In the genomic region with DNA sequence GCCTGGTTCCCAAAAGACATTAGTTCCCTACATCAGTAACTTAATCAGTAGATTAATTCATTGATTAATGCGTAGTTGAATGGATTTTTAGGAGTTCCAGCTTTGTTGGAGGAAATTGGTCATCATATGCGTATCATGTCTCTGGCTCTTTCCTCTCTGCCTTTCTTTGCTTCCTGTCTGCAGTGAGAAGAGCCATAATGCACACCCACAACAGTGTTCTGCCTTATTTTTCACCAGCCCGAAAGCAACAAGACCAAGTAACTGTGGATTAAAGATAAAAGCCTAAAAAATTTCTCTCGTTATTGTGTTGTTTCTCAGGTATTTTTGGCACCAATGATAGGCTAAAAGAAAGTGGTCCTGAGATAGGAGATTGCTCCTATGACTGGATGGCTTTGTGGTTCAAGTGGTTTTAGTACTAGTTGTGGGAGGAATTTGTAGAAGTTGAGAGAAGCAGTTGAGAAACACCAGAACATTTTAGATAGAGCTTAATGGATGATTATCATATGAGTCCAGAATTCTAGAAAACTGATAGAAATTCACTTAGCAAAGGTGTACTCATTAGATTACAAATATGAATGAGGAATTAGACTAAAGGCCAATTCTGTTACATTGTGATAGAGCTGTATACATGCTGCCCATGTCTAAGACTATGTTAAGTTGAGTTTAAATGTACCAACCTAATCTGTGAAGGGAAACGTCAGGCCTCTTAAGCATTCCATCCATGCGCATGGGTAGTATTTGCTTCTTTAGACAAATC, we compare ENCODE assay signal across 13 mouse cellular contexts.
"Had no signal": no experiment of that assay in that cellular context is flagged by ENCODE, and none has a peak within 500 bp of the region (broad histone marks: within the 10 kb centered on the region; RNA-seq: fewer than 3 reads in every experiment).

No protein-coding gene starts in this region.

- H3K4me1 ChIP-seq: limb, embryonic 13.5 days; midbrain, embryonic 10.5 days; neural tube, embryonic 15.5 days had no signal

- ATAC-seq: intestine, postnatal 0 days had no signal

- H3K36me3 ChIP-seq: limb, embryonic 13.5 days had no signal

- H3K9ac ChIP-seq: limb, embryonic 13.5 days; neural tube, embryonic 15.5 days had no signal

- H3K4me3 ChIP-seq: limb, embryonic 13.5 days; midbrain, embryonic 10.5 days; myocyte; neural tube, embryonic 15.5 days had no signal

- DNase-seq: kidney, adult 8-10 months; kidney, postnatal 36 days; layer of hippocampus, adult 9-11 months; left cerebral cortex, postnatal 4 days; lung, adult 18-20 months; midbrain, embryonic 14.5 days; right cerebral cortex, postnatal 4 days had no signal

- H3K27me3 ChIP-seq: limb, embryonic 13.5 days; neural tube, embryonic 15.5 days had no signal

- H3K4me2 ChIP-seq: limb, embryonic 13.5 days; neural tube, embryonic 15.5 days had no signal

- H3K27ac ChIP-seq: kidney, postnatal 0 days; limb, embryonic 13.5 days; midbrain, embryonic 10.5 days; neural tube, embryonic 15.5 days had no signal

- H3K9me3 ChIP-seq: limb, embryonic 13.5 days; midbrain, embryonic 10.5 days; neural tube, embryonic 15.5 days had no signal
